Mouse (Mus musculus): ENCODE results near the gene Rpa3. TPM values are rescaled to one million over a fixed set of nuclear protein-coding genes. Genes with fewer than 3 reads are reported as not detected.

Gene Rpa3
- total RNA-seq, 1 experiment, result 59.9 TPM

GRCm38 (mm10) chr6:8274387-8275054 lies 15.5 kb upstream of the Rpa3 start:
- no peak for DNase-seq (ENCODE audit: low read depth, low spot score)

GRCm38 (mm10) chr6:8271047-8271446 lies 12.1 kb upstream of the Rpa3 start:
- in situ Hi-C loops (cut with MboI; ENCODE audit: low sequenced_read_pairs in 2 of 2, unreplicated experiment in 2 of 2), result loop anchor here in 1 of 2 experiments (10.0 kb wide), 1 partner anchor 464 kb away; no protein-coding TSS in a partner anchor
- Histone ChIP-seq H3K4me3 (ENCODE audit: insufficient read depth in 1 of 2, low read depth in 1 of 2, low read length in 2 of 2, poor library complexity in 1 of 2, severe bottlenecking in 1 of 2) (no peak overlapping the region), H3K9ac (ENCODE audit: insufficient read depth, low read depth, low read length, poor library complexity, severe bottlenecking) (no peak overlapping the region), H3K27ac (ENCODE audit: insufficient read depth, low read depth, low read length, poor library complexity, severe bottlenecking) (no peak overlapping the region), H3K36me3 (ENCODE audit: control insufficient read depth, insufficient read depth, low read length, poor library complexity, severe bottlenecking) (no peaks in the 10 kb centered on the region), H3K4me1 (ENCODE audit: control insufficient read depth in 2 of 2, insufficient read depth in 2 of 2, low read length in 2 of 2, poor library complexity in 1 of 2) (no peaks in the 10 kb centered on the region), H3K9me3 (ENCODE audit: control insufficient read depth, insufficient read depth, low read depth, low read length) (no peaks in the 10 kb centered on the region)
- TF ChIP-seq HCFC1 (IDR thresholded peaks at IDR 0.05; ENCODE audit: borderline replicate concordance, insufficient read depth, low read length) (no peak), MAFK (IDR thresholded peaks at IDR 0.05; ENCODE audit: insufficient read depth, low read depth, low read length) (no peak), ZC3H11A (IDR thresholded peaks at IDR 0.05; ENCODE audit: borderline replicate concordance, low read depth, low read length) (no peak), ZNF384 (IDR thresholded peaks at IDR 0.05; ENCODE audit: low read depth, low read length) (0 out of 2 replicates have a peak, but pooled peaks have one; percentile 2), CHD2 (IDR thresholded peaks at IDR 0.05; ENCODE audit: low read depth, low read length) (no peak)
- DNase-seq (ENCODE audit: low read depth, low spot score), result no peak

More at GRCm38 (mm10) chr6:8274387-8275054, 15.5 kb upstream of the Rpa3 start:
- no peaks in the 10 kb centered on the region for H3K4me1 ChIP-seq (ENCODE audit: control insufficient read depth in 2 of 2, insufficient read depth in 2 of 2, low read length in 2 of 2, poor library complexity in 1 of 2)
- H3K4me3 ChIP-seq (ENCODE audit: insufficient read depth in 1 of 2, low read depth in 1 of 2, low read length in 2 of 2, poor library complexity in 1 of 2, severe bottlenecking in 1 of 2), result no peak overlapping the region
- no peak overlapping the region for H3K9ac ChIP-seq (ENCODE audit: insufficient read depth, low read depth, low read length, poor library complexity, severe bottlenecking)
- H3K36me3 ChIP-seq (ENCODE audit: control insufficient read depth, insufficient read depth, low read length, poor library complexity, severe bottlenecking), result no peaks in the 10 kb centered on the region
- no peak for TF ChIP-seq MAFK (IDR thresholded peaks at IDR 0.05; ENCODE audit: insufficient read depth, low read depth, low read length)
- TF ChIP-seq HCFC1 (IDR thresholded peaks at IDR 0.05; ENCODE audit: borderline replicate concordance, insufficient read depth, low read length), result no peak
- no peak for TF ChIP-seq ZNF384 (IDR thresholded peaks at IDR 0.05; ENCODE audit: low read depth, low read length)
- TF ChIP-seq CHD2 (IDR thresholded peaks at IDR 0.05; ENCODE audit: low read depth, low read length), result no peak
- no peak for TF ChIP-seq ZC3H11A (IDR thresholded peaks at IDR 0.05; ENCODE audit: borderline replicate concordance, low read depth, low read length)
- no peak overlapping the region for H3K27ac ChIP-seq (ENCODE audit: insufficient read depth, low read depth, low read length, poor library complexity, severe bottlenecking)
- in situ Hi-C loops (cut with MboI; ENCODE audit: low sequenced_read_pairs in 2 of 2, unreplicated experiment in 2 of 2), result loop anchor here in 1 of 2 experiments (10.0 kb wide), 1 partner anchor 460 kb away; no protein-coding TSS in a partner anchor
- H3K9me3 ChIP-seq (ENCODE audit: control insufficient read depth, insufficient read depth, low read depth, low read length), result no peaks in the 10 kb centered on the region

- DNase-seq (ENCODE audit: low read depth, low spot score), result no peak
- TF ChIP-seq ZC3H11A (IDR thresholded peaks at IDR 0.05; ENCODE audit: borderline replicate concordance, low read depth, low read length), result no peak
- no peak for TF ChIP-seq CHD2 (IDR thresholded peaks at IDR 0.05; ENCODE audit: low read depth, low read length)
- TF ChIP-seq ZNF384 (IDR thresholded peaks at IDR 0.05; ENCODE audit: low read depth, low read length), result no peak
- TF ChIP-seq HCFC1 (IDR thresholded peaks at IDR 0.05; ENCODE audit: borderline replicate concordance, insufficient read depth, low read length), result no peak
- TF ChIP-seq MAFK (IDR thresholded peaks at IDR 0.05; ENCODE audit: insufficient read depth, low read depth, low read length), result no peak
- H3K9me3 ChIP-seq (ENCODE audit: control insufficient read depth, insufficient read depth, low read depth, low read length), result no peaks in the 10 kb centered on the region
- H3K4me3 ChIP-seq (ENCODE audit: insufficient read depth in 1 of 2, low read depth in 1 of 2, low read length in 2 of 2, poor library complexity in 1 of 2, severe bottlenecking in 1 of 2), result peak overlapping the region; percentile 83 to 98
- H3K27ac ChIP-seq (ENCODE audit: insufficient read depth, low read depth, low read length, poor library complexity, severe bottlenecking), result no peak overlapping the region; the same call in 1 of the 2 replicates
- H3K36me3 ChIP-seq (ENCODE audit: control insufficient read depth, insufficient read depth, low read length, poor library complexity, severe bottlenecking), result no peaks in the 10 kb centered on the region
- H3K4me1 ChIP-seq (ENCODE audit: control insufficient read depth in 2 of 2, insufficient read depth in 2 of 2, low read length in 2 of 2, poor library complexity in 1 of 2), result no peaks in the 10 kb centered on the region
- in situ Hi-C loops (cut with MboI; ENCODE audit: low sequenced_read_pairs in 2 of 2, unreplicated experiment in 2 of 2), result no loop called here
- H3K9ac ChIP-seq (ENCODE audit: insufficient read depth, low read depth, low read length, poor library complexity, severe bottlenecking), result peak overlapping the region; percentile 79
Measured at GRCm38 (mm10) chr6:8259667-8260044, 683 bp upstream of the Rpa3 start.

GRCm38 (mm10) chr6:8258316-8258715 lies 657 bp downstream of the Rpa3 start:
- Histone ChIP-seq H3K4me1 (ENCODE audit: control insufficient read depth in 2 of 2, insufficient read depth in 2 of 2, low read length in 2 of 2, poor library complexity in 1 of 2) (no peaks in the 10 kb centered on the region), H3K36me3 (ENCODE audit: control insufficient read depth, insufficient read depth, low read length, poor library complexity, severe bottlenecking) (no peaks in the 10 kb centered on the region), H3K4me3 (ENCODE audit: insufficient read depth in 1 of 2, low read depth in 1 of 2, low read length in 2 of 2, poor library complexity in 1 of 2, severe bottlenecking in 1 of 2) (peak overlapping the region; percentile 95 to 98), H3K9ac (ENCODE audit: insufficient read depth, low read depth, low read length, poor library complexity, severe bottlenecking) (peak overlapping the region; percentile 93; the same call in 1 of the 2 replicates), H3K9me3 (ENCODE audit: control insufficient read depth, insufficient read depth, low read depth, low read length) (no peaks in the 10 kb centered on the region), H3K27ac (ENCODE audit: insufficient read depth, low read depth, low read length, poor library complexity, severe bottlenecking) (no peak overlapping the region)
- in situ Hi-C loops (cut with MboI; ENCODE audit: low sequenced_read_pairs in 2 of 2, unreplicated experiment in 2 of 2), result no loop called here
- no peak for TF ChIP-seq MAFK (IDR thresholded peaks at IDR 0.05; ENCODE audit: insufficient read depth, low read depth, low read length)
- no peak for TF ChIP-seq ZC3H11A (IDR thresholded peaks at IDR 0.05; ENCODE audit: borderline replicate concordance, low read depth, low read length)
- no peak for TF ChIP-seq ZNF384 (IDR thresholded peaks at IDR 0.05; ENCODE audit: low read depth, low read length)
- TF ChIP-seq CHD2 (IDR thresholded peaks at IDR 0.05; ENCODE audit: low read depth, low read length), result no peak
- TF ChIP-seq HCFC1 (IDR thresholded peaks at IDR 0.05; ENCODE audit: borderline replicate concordance, insufficient read depth, low read length), result no peak
- DNase-seq (ENCODE audit: low read depth, low spot score), result no peak

All from ES-E14 (cell line).